Mouse (Mus musculus): ENCODE data around the gene Trp53bp2. TPM values are rescaled to one million over a fixed set of nuclear protein-coding genes. Genes with fewer than 3 reads are reported as not detected.

The Trp53bp2 gene
- polyA plus RNA-seq, 1 experiment from 2014 or later, result 42.5 TPM

GRCm38 (mm10) chr1:182455080-182455479 lies 46.1 kb downstream of the Trp53bp2 start:
- Histone ChIP-seq H3K27me3 (ENCODE audit: control insufficient read depth, insufficient read depth, low read length) (no peaks in the 10 kb centered on the region), H3K4me1 (ENCODE audit: control insufficient read depth, insufficient read depth, low read length) (no peaks in the 10 kb centered on the region), H3K9ac (replicated peaks; ENCODE audit: low read length) (no peak overlapping the region), H3K27ac (replicated peaks; ENCODE audit: low read depth, low read length) (no peak overlapping the region), H3K9me3 (replicated peaks; ENCODE audit: control insufficient read depth, low read length) (no peaks in the 10 kb centered on the region), H3K4me3 (ENCODE audit: low read depth, low read length) (no peak overlapping the region), H3K36me3 (replicated peaks; ENCODE audit: control insufficient read depth, insufficient read depth, low read depth, low read length) (peaks cover 3% of the 10 kb centered on the region; the same call in 1 of the 2 replicates), H3K4me2 (ENCODE audit: low read depth, low read length) (no peak overlapping the region)
- no peak for DNase-seq (ENCODE audit: low spot score)
- WGBS, result 86% methylated on average over 2 of the region's 2 CpGs
- ATAC-seq (replicated peaks; ENCODE audit: insufficient number of reproducible peaks, low FRiP score, low TSS enrichment, low read depth), result no peak

GRCm38 (mm10) chr1:182458556-182458955 lies 49.6 kb downstream of the Trp53bp2 start:
- no peak overlapping the region for H3K4me3 ChIP-seq (ENCODE audit: low read depth, low read length)
- no peak overlapping the region for H3K4me2 ChIP-seq (ENCODE audit: low read depth, low read length)
- peaks cover 2% of the 10 kb centered on the region; the same call in 1 of the 2 replicates for H3K36me3 ChIP-seq (replicated peaks; ENCODE audit: control insufficient read depth, insufficient read depth, low read depth, low read length)
- H3K9ac ChIP-seq (replicated peaks; ENCODE audit: low read length), result no peak overlapping the region
- ATAC-seq (replicated peaks; ENCODE audit: insufficient number of reproducible peaks, low FRiP score, low TSS enrichment, low read depth) (no peak), DNase-seq (ENCODE audit: low spot score) (no peak)
- 82% methylated on average over 19 of the region's 19 CpGs for WGBS
- no peak overlapping the region for H3K27ac ChIP-seq (replicated peaks; ENCODE audit: low read depth, low read length)
- no peaks in the 10 kb centered on the region for H3K9me3 ChIP-seq (replicated peaks; ENCODE audit: control insufficient read depth, low read length)
- no peaks in the 10 kb centered on the region for H3K4me1 ChIP-seq (ENCODE audit: control insufficient read depth, insufficient read depth, low read length)
- H3K27me3 ChIP-seq (ENCODE audit: control insufficient read depth, insufficient read depth, low read length), result no peaks in the 10 kb centered on the region

- DNase-seq (ENCODE audit: low spot score) (no peak), ATAC-seq (replicated peaks; ENCODE audit: insufficient number of reproducible peaks, low FRiP score, low TSS enrichment, low read depth) (no peak)
- Histone ChIP-seq H3K36me3 (replicated peaks; ENCODE audit: control insufficient read depth, insufficient read depth, low read depth, low read length) (no peaks in the 10 kb centered on the region; the same call in 1 of the 2 replicates), H3K9me3 (replicated peaks; ENCODE audit: control insufficient read depth, low read length) (no peaks in the 10 kb centered on the region), H3K9ac (replicated peaks; ENCODE audit: low read length) (no peak overlapping the region), H3K4me3 (ENCODE audit: low read depth, low read length) (no peak overlapping the region), H3K4me1 (ENCODE audit: control insufficient read depth, insufficient read depth, low read length) (no peaks in the 10 kb centered on the region), H3K4me2 (ENCODE audit: low read depth, low read length) (no peak overlapping the region), H3K27me3 (ENCODE audit: control insufficient read depth, insufficient read depth, low read length) (no peaks in the 10 kb centered on the region), H3K27ac (replicated peaks; ENCODE audit: low read depth, low read length) (no peak overlapping the region)
- WGBS, result 66% methylated on average over 8 of the region's 8 CpGs
Measured at GRCm38 (mm10) chr1:182459436-182459835, 50.5 kb downstream of the Trp53bp2 start.

- H3K27ac ChIP-seq (replicated peaks; ENCODE audit: low read depth, low read length), result peak overlapping the region; percentile 20; the same call in 1 of the 2 replicates
- 71% methylated on average over 13 of the region's 13 CpGs for WGBS
Measured at GRCm38 (mm10) chr1:182460291-182461244, 51.6 kb downstream of the Trp53bp2 start.

GRCm38 (mm10) chr1:182461261-182461660 lies 52.3 kb downstream of the Trp53bp2 start:
- no peak overlapping the region for H3K9ac ChIP-seq (replicated peaks; ENCODE audit: low read length)
- H3K36me3 ChIP-seq (replicated peaks; ENCODE audit: control insufficient read depth, insufficient read depth, low read depth, low read length), result no peaks in the 10 kb centered on the region; the same call in 1 of the 2 replicates
- H3K4me3 ChIP-seq (ENCODE audit: low read depth, low read length), result no peak overlapping the region
- H3K27me3 ChIP-seq (ENCODE audit: control insufficient read depth, insufficient read depth, low read length), result no peaks in the 10 kb centered on the region
- ATAC-seq (replicated peaks; ENCODE audit: insufficient number of reproducible peaks, low FRiP score, low TSS enrichment, low read depth) (no peak), DNase-seq (ENCODE audit: low spot score) (no peak)
- no peak overlapping the region for H3K4me2 ChIP-seq (ENCODE audit: low read depth, low read length)
- H3K4me1 ChIP-seq (ENCODE audit: control insufficient read depth, insufficient read depth, low read length), result no peaks in the 10 kb centered on the region
- no peaks in the 10 kb centered on the region for H3K9me3 ChIP-seq (replicated peaks; ENCODE audit: control insufficient read depth, low read length)
- 0 out of 2 replicates have a peak overlapping the region, but pooled peaks have one; percentile 20 for H3K27ac ChIP-seq (replicated peaks; ENCODE audit: low read depth, low read length)
- WGBS, result 61% methylated on average over 7 of the region's 7 CpGs

More at GRCm38 (mm10) chr1:182460291-182461244, 51.6 kb downstream of the Trp53bp2 start:
- H3K9me3 ChIP-seq (replicated peaks; ENCODE audit: control insufficient read depth, low read length), result no peaks in the 10 kb centered on the region
- H3K9ac ChIP-seq (replicated peaks; ENCODE audit: low read length), result no peak overlapping the region
- no peak overlapping the region for H3K4me2 ChIP-seq (ENCODE audit: low read depth, low read length)
- H3K27me3 ChIP-seq (ENCODE audit: control insufficient read depth, insufficient read depth, low read length), result no peaks in the 10 kb centered on the region
- DNase-seq (ENCODE audit: low spot score) (no peak), ATAC-seq (replicated peaks; ENCODE audit: insufficient number of reproducible peaks, low FRiP score, low TSS enrichment, low read depth) (no peak)
- H3K4me1 ChIP-seq (ENCODE audit: control insufficient read depth, insufficient read depth, low read length), result no peaks in the 10 kb centered on the region
- H3K4me3 ChIP-seq (ENCODE audit: low read depth, low read length), result no peak overlapping the region
- H3K36me3 ChIP-seq (replicated peaks; ENCODE audit: control insufficient read depth, insufficient read depth, low read depth, low read length), result no peaks in the 10 kb centered on the region; the same call in 1 of the 2 replicates

- no peak overlapping the region for H3K9ac ChIP-seq (replicated peaks; ENCODE audit: low read length)
Measured at GRCm38 (mm10) chr1:182461813-182462212, 52.8 kb downstream of the Trp53bp2 start.

GRCm38 (mm10) chr1:182465309-182465708 lies 56.3 kb downstream of the Trp53bp2 start:
- 78% methylated on average over 4 of the region's 4 CpGs for WGBS
- DNase-seq (ENCODE audit: low spot score), result no peak
- no peak overlapping the region for H3K27ac ChIP-seq (replicated peaks; ENCODE audit: low read depth, low read length)
- no peak overlapping the region for H3K9ac ChIP-seq (replicated peaks; ENCODE audit: low read length)
- no peak overlapping the region for H3K4me3 ChIP-seq (ENCODE audit: low read depth, low read length)
- no peak overlapping the region for H3K4me2 ChIP-seq (ENCODE audit: low read depth, low read length)
- H3K27me3 ChIP-seq (ENCODE audit: control insufficient read depth, insufficient read depth, low read length), result no peaks in the 10 kb centered on the region
- no peaks in the 10 kb centered on the region for H3K4me1 ChIP-seq (ENCODE audit: control insufficient read depth, insufficient read depth, low read length)
- no peaks in the 10 kb centered on the region for H3K9me3 ChIP-seq (replicated peaks; ENCODE audit: control insufficient read depth, low read length)
- no peak for ATAC-seq (replicated peaks; ENCODE audit: insufficient number of reproducible peaks, low FRiP score, low TSS enrichment, low read depth)
- H3K36me3 ChIP-seq (replicated peaks; ENCODE audit: control insufficient read depth, insufficient read depth, low read depth, low read length), result peaks cover 3% of the 10 kb centered on the region; the same call in 1 of the 2 replicates

More at GRCm38 (mm10) chr1:182461813-182462212, 52.8 kb downstream of the Trp53bp2 start:
- Histone ChIP-seq H3K27me3 (ENCODE audit: control insufficient read depth, insufficient read depth, low read length) (no peaks in the 10 kb centered on the region), H3K4me3 (ENCODE audit: low read depth, low read length) (no peak overlapping the region), H3K27ac (replicated peaks; ENCODE audit: low read depth, low read length) (no peak overlapping the region), H3K36me3 (replicated peaks; ENCODE audit: control insufficient read depth, insufficient read depth, low read depth, low read length) (no peaks in the 10 kb centered on the region; the same call in 1 of the 2 replicates), H3K4me1 (ENCODE audit: control insufficient read depth, insufficient read depth, low read length) (no peaks in the 10 kb centered on the region), H3K4me2 (ENCODE audit: low read depth, low read length) (no peak overlapping the region), H3K9me3 (replicated peaks; ENCODE audit: control insufficient read depth, low read length) (no peaks in the 10 kb centered on the region)
- DNase-seq (ENCODE audit: low spot score), result no peak
- no peak for ATAC-seq (replicated peaks; ENCODE audit: insufficient number of reproducible peaks, low FRiP score, low TSS enrichment, low read depth)
- WGBS, result 95% methylated on average over 10 of the region's 10 CpGs

- H3K4me2 ChIP-seq (ENCODE audit: low read depth, low read length), result no peak overlapping the region
- no peaks in the 10 kb centered on the region for H3K9me3 ChIP-seq (replicated peaks; ENCODE audit: control insufficient read depth, low read length)
Measured at GRCm38 (mm10) chr1:182465978-182466377, 57.0 kb downstream of the Trp53bp2 start.

More at GRCm38 (mm10) chr1:182465978-182466377, 57.0 kb downstream of the Trp53bp2 start:
- H3K4me3 ChIP-seq (ENCODE audit: low read depth, low read length), result no peak overlapping the region
- ATAC-seq (replicated peaks; ENCODE audit: insufficient number of reproducible peaks, low FRiP score, low TSS enrichment, low read depth), result 0 out of 2 replicates have a peak, but pooled peaks have one; percentile 9
- H3K36me3 ChIP-seq (replicated peaks; ENCODE audit: control insufficient read depth, insufficient read depth, low read depth, low read length), result peaks cover 6% of the 10 kb centered on the region; the same call in 1 of the 2 replicates
- no peaks in the 10 kb centered on the region for H3K27me3 ChIP-seq (ENCODE audit: control insufficient read depth, insufficient read depth, low read length)
- WGBS, result 90% methylated on average over 4 of the region's 4 CpGs
- no peak overlapping the region for H3K27ac ChIP-seq (replicated peaks; ENCODE audit: low read depth, low read length)
- H3K9ac ChIP-seq (replicated peaks; ENCODE audit: low read length), result no peak overlapping the region
- no peak for DNase-seq (ENCODE audit: low spot score)
- no peaks in the 10 kb centered on the region for H3K4me1 ChIP-seq (ENCODE audit: control insufficient read depth, insufficient read depth, low read length)

Measured in embryonic facial prominence, embryonic 11.5 days (tissue).